Mouse (Mus musculus) MEL (cell line): ENCODE measurements around the gene Ypel4. TPM values are rescaled to one million over a fixed set of nuclear protein-coding genes. Genes with fewer than 3 reads are reported as not detected.

Experiments used
- DNase-seq: peaks from one replicate; pipeline ENCODE4 v3.0.0; 2011; ENCODE audit warnings: low read depth, low spot score
- H3K27ac ChIP-seq: 2 replicates; pipeline ENCODE4 v1.5.1; 2012; ENCODE audit warnings: low read depth, mild to moderate bottlenecking, control low read depth, low read length, moderate library complexity; ENCODE audit not compliant: control insufficient read depth
- H3K27me3 ChIP-seq, 2 experiments: fragments of 150-350 bp in 1 of 2; sonication (generic) in 1 of 2; 2 replicates each; pipeline ENCODE4 v1.6.1; 2012; ENCODE audit warnings: low read length in 2 of 2, mild to moderate bottlenecking in 2 of 2, improper control_type of control experiment in 1 of 2, moderate library complexity in 1 of 2; ENCODE audit not compliant: insufficient read depth in 2 of 2, control insufficient read depth in 1 of 2
- H3K36me3 ChIP-seq, 2 experiments: 2 replicates each; pipeline ENCODE4 v1.6.1; 2012 to 2014; ENCODE audit warnings: low read length in 2 of 2, improper control_type of control experiment in 1 of 2, inconsistent platforms in 1 of 2, mild to moderate bottlenecking in 1 of 2; ENCODE audit not compliant: insufficient read depth in 2 of 2, control insufficient read depth in 1 of 2
- H3K4me1 ChIP-seq, 2 experiments: fragments of 150-350 bp in 1 of 2; sonication (generic) in 1 of 2; 2 replicates each; pipeline ENCODE4 v1.6.1; 2012; ENCODE audit warnings: low read length in 2 of 2, improper control_type of control experiment in 1 of 2, mild to moderate bottlenecking in 1 of 2; ENCODE audit not compliant: insufficient read depth in 2 of 2, control insufficient read depth in 1 of 2
- H3K4me3 ChIP-seq, 2 experiments: fragments of 150-350 bp in 1 of 2; sonication (generic) in 1 of 2; 2 replicates each; pipeline ENCODE4 v1.5.1; 2012; ENCODE audit warnings: low read depth in 2 of 2, low read length in 2 of 2, mild to moderate bottlenecking in 2 of 2, moderate library complexity in 2 of 2, control low read depth in 1 of 2, improper control_type of control experiment in 1 of 2; ENCODE audit not compliant: control insufficient read depth in 1 of 2, insufficient read depth in 1 of 2
- H3K79me2 ChIP-seq: 2 replicates; pipeline ENCODE4 v1.6.1; 2012; ENCODE audit warnings: mild to moderate bottlenecking, low read length, moderate library complexity; ENCODE audit not compliant: control insufficient read depth, poor library complexity, insufficient read depth
- H3K9ac ChIP-seq: 2 replicates; pipeline ENCODE4 v1.6.1; 2012; ENCODE audit warnings: low read depth, mild to moderate bottlenecking, control low read depth, low read length, moderate library complexity; ENCODE audit not compliant: control insufficient read depth, poor library complexity, severe bottlenecking
- H3K9me3 ChIP-seq: fragments of 150-350 bp; sonication (generic); replicated peaks from 2 replicates; pipeline ENCODE4 v1.6.1; 2012; ENCODE audit warnings: mild to moderate bottlenecking, low read length, improper control_type of control experiment, moderate library complexity; ENCODE audit not compliant: insufficient read depth
- CHD2 ChIP-seq: IDR thresholded peaks from 2 replicates; pipeline ENCODE4 v1.6.1; 2011; ENCODE audit warnings: low read length, improper control_type of control experiment
- CTCF ChIP-seq, 3 experiments: IDR thresholded peaks in 2 of 3; conservative IDR thresholded peaks in 1 of 3; 2 replicates each; pipeline ENCODE4 v1.5.1; 2011 to 2012; ENCODE audit warnings: low read length in 3 of 3, low read depth in 2 of 3, mild to moderate bottlenecking in 2 of 3, improper control_type of control experiment in 1 of 3, inconsistent platforms in 1 of 3, mixed read lengths in 1 of 3, moderate library complexity in 1 of 3; ENCODE audit not compliant: control insufficient read depth in 1 of 3, insufficient read depth in 1 of 3, poor library complexity in 1 of 3, severe bottlenecking in 1 of 3
- E2F4 ChIP-seq: IDR thresholded peaks from 2 replicates; pipeline ENCODE4 v1.6.1; 2011; ENCODE audit warnings: low read depth, low read length, improper control_type of control experiment, borderline replicate concordance
- EP300 ChIP-seq, 2 experiments: IDR thresholded peaks; 2 replicates each; pipeline ENCODE4 v1.6.1; 2011; ENCODE audit warnings: improper control_type of control experiment in 2 of 2, low read length in 2 of 2, low read depth in 1 of 2, mild to moderate bottlenecking in 1 of 2
- ETS1 ChIP-seq: IDR thresholded peaks from 2 replicates; pipeline ENCODE4 v1.6.1; 2012; ENCODE audit warnings: low read depth, mild to moderate bottlenecking, inconsistent platforms, low read length, improper control_type of control experiment, moderate library complexity
- HCFC1 ChIP-seq: IDR thresholded peaks from 2 replicates; pipeline ENCODE4 v1.6.1; 2012; ENCODE audit warnings: low read depth, mild to moderate bottlenecking, inconsistent platforms, low read length, improper control_type of control experiment, moderate library complexity
- KAT2A ChIP-seq: conservative IDR thresholded peaks from 2 replicates; pipeline ENCODE4 v1.6.1; 2012; ENCODE audit warnings: low read depth, low read length, improper control_type of control experiment, inconsistent platforms
- MAX ChIP-seq: IDR thresholded peaks from 2 replicates; pipeline ENCODE4 v1.6.1; 2011; ENCODE audit warnings: low read length, improper control_type of control experiment
- MEF2A ChIP-seq: IDR thresholded peaks from 2 replicates; pipeline ENCODE4 v1.6.1; 2014; ENCODE audit warnings: low read depth, mild to moderate bottlenecking, inconsistent platforms, low read length, improper control_type of control experiment; ENCODE audit not compliant: poor library complexity, insufficient replicate concordance, severe bottlenecking; ENCODE audit errors: extremely low read depth
- MXI1 ChIP-seq: IDR thresholded peaks from 2 replicates; pipeline ENCODE4 v1.6.1; 2011; ENCODE audit warnings: mild to moderate bottlenecking, low read depth, low read length, improper control_type of control experiment
- MYC ChIP-seq: IDR thresholded peaks from 2 replicates; pipeline ENCODE4 v1.6.1; 2011; ENCODE audit warnings: low read depth, mild to moderate bottlenecking, low read length, improper control_type of control experiment, moderate library complexity
- NELFE ChIP-seq: IDR thresholded peaks from 2 replicates; pipeline ENCODE4 v1.6.1; 2011; ENCODE audit warnings: low read depth, low read length, improper control_type of control experiment
- NRF1 ChIP-seq: IDR thresholded peaks from 2 replicates; pipeline ENCODE4 v1.6.1; 2014; ENCODE audit warnings: low read depth, mild to moderate bottlenecking, inconsistent platforms, low read length, improper control_type of control experiment, moderate library complexity; ENCODE audit not compliant: poor library complexity, insufficient read depth, severe bottlenecking
- RAD21 ChIP-seq: IDR thresholded peaks from 2 replicates; pipeline ENCODE4 v1.6.1; 2011; ENCODE audit warnings: mild to moderate bottlenecking, low read depth, low read length, improper control_type of control experiment
- SIN3A ChIP-seq: IDR thresholded peaks from 2 replicates; pipeline ENCODE4 v1.6.1; 2012; ENCODE audit warnings: low read length, improper control_type of control experiment, inconsistent platforms
- SMC3 ChIP-seq: IDR thresholded peaks from 2 replicates; pipeline ENCODE4 v1.6.1; 2011; ENCODE audit warnings: low read depth, low read length, improper control_type of control experiment
- TAL1 ChIP-seq: IDR thresholded peaks from 2 replicates; pipeline ENCODE4 v1.6.1; 2012; ENCODE audit warnings: mild to moderate bottlenecking, inconsistent platforms, low read length, moderate library complexity, mixed read lengths
- ZMIZ1 ChIP-seq: IDR thresholded peaks from 2 replicates; pipeline ENCODE4 v1.6.1; 2012; ENCODE audit warnings: low read depth, mild to moderate bottlenecking, inconsistent platforms, low read length, improper control_type of control experiment, moderate library complexity
- ZNF384 ChIP-seq: IDR thresholded peaks from 2 replicates; pipeline ENCODE4 v1.6.1; 2012; ENCODE audit warnings: low read depth, mild to moderate bottlenecking, inconsistent platforms, low read length, improper control_type of control experiment
- polyA plus RNA-seq, 2 experiments: library from polyadenylated mRNA; stranded (reverse) in 1 of 2; unstranded in 1 of 2; fragments of >175 nt in 1 of 2; fragments of >200 nt in 1 of 2; gene quantifications; 2 replicates each; pipeline versions ENCODE4 v1.2.1 to v1.2.4; 2012; ENCODE audit warnings: low replicate concordance in 2 of 2, low read depth in 1 of 2; ENCODE audit not compliant: insufficient read length in 2 of 2, insufficient read depth in 1 of 2, missing spikeins in 1 of 2
- total RNA-seq: library from RNA; depleted of rRNA; stranded (reverse); fragments of 300-350 nt; gene quantifications from 2 replicates; pipeline ENCODE4 v1.2.3, GENCODE M21; 2012

The Ypel4 gene
- total and polyA plus RNA-seq, 3 experiments = 0.06 TPM; not detected in 2

GRCm38 (mm10) chr2:84725770-84726169 is 8.1 kb upstream of the Ypel4 start:
- Histone ChIP-seq H3K4me1 (peaks cover 12 to 17% of the 10 kb centered on the region in 2 experiments), H3K36me3 (peaks cover 5 to 39% of the 10 kb centered on the region in 2 experiments; a peak in 3 of 4 replicates), H3K9me3 (no peaks in the 10 kb centered on the region), H3K4me3 (no peak overlapping the region; a peak in 1 of 4 replicates), H3K9ac (no peak overlapping the region)
- no peak for DNase-seq
- no peak for TF ChIP-seq ZMIZ1
- TF ChIP-seq MAX = no peak
- TF ChIP-seq KAT2A = no peak
- no peak for TF ChIP-seq EP300 (IDR thresholded peaks at IDR 0.05; ENCODE audit: low read depth in 1 of 2, low read length in 2 of 2)
- no peak for TF ChIP-seq TAL1
- TF ChIP-seq CTCF (IDR thresholded peaks at IDR 0.05 in 2 of 3, conservative IDR thresholded peaks at IDR 0.05 in 1 of 3; ENCODE audit: control insufficient read depth in 1 of 3, insufficient read depth in 1 of 3, low read depth in 2 of 3, low read length in 3 of 3, poor library complexity in 1 of 3, severe bottlenecking in 1 of 3) = no peak
- no peak for TF ChIP-seq NELFE
- TF ChIP-seq RAD21 = no peak
- TF ChIP-seq MEF2A = no peak
- no peak for TF ChIP-seq NRF1
- no peak for TF ChIP-seq CHD2
- no peak for TF ChIP-seq MXI1
- no peak for TF ChIP-seq E2F4
- no peak for TF ChIP-seq SIN3A
- TF ChIP-seq HCFC1 = no peak
- TF ChIP-seq ETS1 = no peak
- TF ChIP-seq ZNF384 = no peak
- no peak for TF ChIP-seq MYC
- TF ChIP-seq, all 39 proteins: peak for 0
- Histone ChIP-seq H3K27ac (no peak overlapping the region), H3K79me2 (peaks cover 27% of the 10 kb centered on the region), H3K27me3 (no peaks in the 10 kb centered on the region)

GRCm38 (mm10) chr2:84726716-84727115 is 7.1 kb upstream of the Ypel4 start:
- no peak for DNase-seq
- no peaks in the 10 kb centered on the region for H3K9me3 ChIP-seq
- TF ChIP-seq SMC3 (no peak), NRF1 (no peak)
- TF ChIP-seq, all 39 proteins: peak for 0
- Histone ChIP-seq H3K79me2 (peaks cover 27% of the 10 kb centered on the region), H3K9ac (peak overlapping the region; percentile 88), H3K27me3 (no peaks in the 10 kb centered on the region), H3K36me3 (peaks cover 5 to 30% of the 10 kb centered on the region in 2 experiments; a peak in 3 of 4 replicates), H3K4me3 (peak overlapping the region; percentile 83 to 92), H3K4me1 (peaks cover 5 to 10% of the 10 kb centered on the region in 2 experiments), H3K27ac (peak overlapping the region; percentile 73)
